Mouse (Mus musculus) granulocyte monocyte progenitor cell, adult 5-6 weeks (primary cell): ENCODE results near the gene Abcg8. TPM values are rescaled to one million over a fixed set of nuclear protein-coding genes. Genes with fewer than 3 reads are reported as not detected.

Source experiments
- ATAC-seq: replicated peaks from 2 replicates; pipeline ENCODE4 v1.8.0; 2016; ENCODE audit warnings: mild to moderate bottlenecking, moderate TSS enrichment, inconsistent platforms; ENCODE audit not compliant: poor library complexity, severe bottlenecking
- total RNA-seq, 2 experiments: library from RNA; stranded (forward) in 1 of 2; stranded (reverse) in 1 of 2; fragments of 200-712, 200-1000 nt in 1 of 2; fragments of >200 nt in 1 of 2; fragmentation: Nextera tagmentation in 1 of 2; gene quantifications; 2 replicates each; pipeline ENCODE4 v1.2.3; 2014 to 2017

Gene Abcg8
- total RNA-seq (2014; fragmentation: Nextera tagmentation) (not detected in 2 replicates), total RNA-seq (2017) (not detected in 2 replicates)

DNA sequence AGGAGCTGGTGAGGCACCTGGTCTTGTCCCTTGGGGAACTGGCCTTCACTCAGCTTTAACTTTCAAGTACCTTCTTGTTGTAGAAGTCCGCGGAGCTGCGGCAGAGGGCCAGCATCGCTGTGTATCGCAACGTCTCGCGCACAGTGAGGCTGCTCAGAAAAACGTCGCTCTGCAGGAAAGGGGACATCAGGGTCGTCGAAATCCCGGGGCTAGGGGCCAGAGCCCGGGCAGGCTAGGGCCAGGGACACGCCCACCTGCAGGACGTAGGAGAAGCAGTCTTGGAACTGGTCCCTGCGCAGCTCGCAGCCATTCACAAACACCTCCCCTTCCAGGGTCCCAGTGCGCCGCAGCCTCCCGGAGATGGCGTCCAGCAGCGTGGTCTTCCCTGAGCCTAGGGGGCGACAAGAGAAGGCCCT is at the start of gene Abcg8:
Abcg8 (plus strand) TSS at position 352 of the 416 bp plus-strand sequence.
- ATAC-seq, result peak; percentile 43

DNA sequence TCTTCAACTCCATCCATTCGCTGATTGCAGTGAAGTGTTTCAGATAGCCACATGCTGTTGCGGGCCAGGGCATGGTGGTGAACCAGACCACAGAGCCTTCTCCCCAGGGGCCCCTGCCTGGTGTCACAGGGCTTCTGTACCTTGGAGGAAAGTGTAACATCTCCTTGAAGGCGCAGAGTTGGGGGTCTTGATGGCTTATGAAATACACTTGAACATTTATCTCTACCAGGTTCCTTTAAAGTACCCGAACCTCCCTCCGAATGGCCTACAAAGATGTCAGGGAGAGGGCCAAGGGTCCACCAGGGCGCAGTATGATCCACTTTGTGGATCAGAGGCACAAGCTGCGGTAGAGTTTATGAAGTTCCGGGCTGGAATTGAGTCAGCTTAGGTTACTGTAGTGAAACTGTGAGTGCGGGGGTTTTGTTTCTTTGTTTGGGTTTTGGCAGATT is 49.2 kb upstream of the Abcg8 start:
- no peak for ATAC-seq

DNA sequence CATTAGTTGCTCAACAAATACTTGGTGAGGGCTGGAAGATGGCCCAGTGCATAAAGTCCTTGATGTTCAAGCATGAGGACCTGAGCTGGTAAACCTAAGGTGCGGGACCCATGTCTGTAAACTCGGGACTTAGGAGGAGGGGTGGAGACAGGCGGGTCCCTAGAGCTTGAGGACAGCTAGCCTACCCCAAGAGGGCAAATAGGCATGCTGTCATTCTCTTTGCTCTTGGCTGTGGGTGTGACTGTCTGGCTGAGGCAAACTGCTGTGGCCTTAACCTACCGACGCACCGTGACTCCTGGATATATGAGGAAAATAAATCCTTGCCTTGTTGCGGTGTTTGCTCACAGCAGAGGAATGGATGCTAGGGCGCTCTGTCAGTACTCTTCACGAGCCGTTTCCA is 48.4 kb upstream of the Abcg8 start:
- ATAC-seq, result no peak

DNA sequence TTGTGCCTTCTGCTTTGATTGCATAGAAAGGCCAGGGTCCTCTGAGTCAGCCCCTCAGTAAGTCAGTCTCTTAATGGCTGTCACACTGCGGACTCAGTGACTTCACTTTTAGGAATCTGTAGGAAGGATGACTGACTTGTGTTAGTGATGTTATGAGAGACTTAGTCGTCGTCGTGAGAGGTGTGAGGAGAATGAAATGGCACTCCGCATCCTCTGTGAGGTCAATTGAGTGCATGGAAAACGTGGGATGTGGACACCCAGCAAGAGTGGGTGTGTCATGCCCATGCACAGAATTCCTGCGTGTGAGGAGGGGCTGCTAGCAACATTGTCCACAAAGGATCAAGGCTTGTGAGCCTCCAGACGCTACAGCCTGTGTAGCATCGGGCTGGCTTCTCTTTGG is 47.5 kb upstream of the Abcg8 start:
- ATAC-seq, result no peak

DNA sequence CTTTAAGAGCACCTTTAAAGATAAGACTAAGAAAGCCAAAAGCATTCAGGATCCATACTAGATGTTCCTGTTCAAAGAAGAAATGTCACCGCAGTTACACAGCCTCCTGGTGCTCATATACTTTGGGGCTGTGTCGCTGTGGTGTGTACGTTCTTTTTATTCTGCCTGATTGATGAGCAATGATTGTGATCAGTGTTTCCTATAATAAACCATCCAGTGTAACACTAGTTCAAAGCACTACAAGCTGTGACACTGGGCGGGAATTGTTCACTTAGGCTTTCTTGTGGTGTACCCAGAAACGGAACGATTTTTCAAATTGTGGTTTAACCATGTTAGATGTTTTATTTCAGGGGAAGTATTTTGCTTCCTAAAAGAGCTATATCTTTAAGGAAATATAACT is 44.3 kb upstream of the Abcg8 start:
- no peak for ATAC-seq

DNA sequence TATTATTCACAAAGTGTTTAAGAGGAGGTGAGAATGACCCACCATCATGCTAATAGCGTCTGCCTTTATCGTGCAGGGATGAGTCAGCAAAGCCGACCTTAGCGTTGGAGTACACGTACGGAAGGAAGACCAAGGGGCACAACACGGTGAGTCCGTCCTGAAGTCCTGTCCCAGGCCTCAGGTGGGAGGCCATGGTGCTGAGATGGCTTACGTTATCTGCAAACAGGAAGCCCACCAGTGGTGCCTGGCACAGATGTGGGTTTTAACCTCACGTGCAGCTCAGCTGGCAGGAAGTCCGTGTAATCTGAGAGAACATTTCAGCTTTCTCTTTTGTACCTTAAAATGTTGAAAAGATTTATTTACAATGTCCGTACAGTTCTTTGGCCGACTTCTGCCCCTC is 42.7 kb upstream of the Abcg8 start:
- ATAC-seq, result peak; percentile 57

DNA sequence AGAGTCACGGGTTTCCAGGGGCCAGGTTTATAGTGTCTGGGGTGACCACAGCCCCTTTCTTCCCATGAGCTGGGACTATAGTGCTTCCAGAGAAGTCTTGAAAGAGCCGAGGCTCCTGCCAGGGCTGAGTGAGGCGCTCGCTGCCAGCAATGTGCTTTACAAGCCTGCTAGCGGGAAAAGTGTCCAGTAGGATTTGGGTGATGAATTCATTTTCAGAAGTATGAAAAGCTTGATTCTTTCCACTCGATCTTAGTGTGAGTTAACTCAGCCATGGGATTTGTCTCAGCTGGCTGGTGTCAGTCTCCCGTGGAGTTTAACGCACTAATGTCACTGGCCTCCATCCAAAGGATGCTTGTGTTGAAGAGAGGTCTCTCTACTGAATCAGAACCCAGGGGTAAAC is 39.8 kb upstream of the Abcg8 start:
- no peak for ATAC-seq

DNA sequence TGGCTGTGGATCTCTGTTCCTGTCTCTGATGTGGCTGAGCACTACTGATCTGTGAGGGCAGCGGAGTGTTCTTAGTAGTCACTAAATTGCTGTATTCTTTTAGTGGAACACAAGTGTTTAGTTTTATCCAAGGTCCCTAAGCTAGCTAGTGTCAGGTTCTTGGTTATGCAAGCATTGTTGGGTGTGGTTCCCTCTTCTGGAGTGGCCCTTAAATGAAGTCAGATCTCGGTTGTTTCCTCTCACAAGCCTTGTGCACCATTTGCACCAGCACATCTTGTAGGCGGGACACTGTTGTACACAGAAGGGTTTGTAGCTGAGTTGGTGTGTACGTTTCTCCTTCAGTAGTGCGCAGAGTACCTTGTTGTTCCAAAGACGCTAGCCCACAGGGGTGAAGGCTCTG is 38.1 kb upstream of the Abcg8 start:
- peak; percentile 54 for ATAC-seq

DNA sequence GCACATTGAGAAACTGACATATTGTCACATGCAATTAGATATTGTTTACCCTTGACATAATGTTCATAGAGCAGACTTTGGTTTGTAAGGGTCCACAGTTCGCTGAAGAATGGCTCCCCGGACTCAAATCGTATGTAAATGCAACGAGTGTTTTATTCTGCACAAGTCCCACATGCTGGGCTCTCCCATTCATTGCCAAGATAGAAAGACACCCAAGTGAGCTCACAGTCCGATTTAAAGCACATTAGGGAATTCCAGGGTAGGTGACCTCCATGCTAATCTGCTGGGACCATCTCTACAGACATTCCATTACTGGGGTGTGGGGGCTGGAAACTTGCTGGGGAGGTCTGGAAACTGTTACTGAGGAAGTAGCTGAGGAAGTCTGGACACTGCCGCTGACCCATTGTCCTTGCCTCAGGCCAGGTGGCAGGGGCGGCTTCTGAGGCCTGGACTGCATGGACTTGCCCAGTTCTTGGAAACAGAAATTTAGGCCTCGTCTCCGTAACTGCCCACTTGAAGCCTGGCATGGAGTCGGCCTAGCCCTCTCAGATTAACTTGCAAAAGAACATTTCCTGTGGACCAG is 36.2 kb upstream of the Abcg8 start:
- no peak for ATAC-seq

DNA sequence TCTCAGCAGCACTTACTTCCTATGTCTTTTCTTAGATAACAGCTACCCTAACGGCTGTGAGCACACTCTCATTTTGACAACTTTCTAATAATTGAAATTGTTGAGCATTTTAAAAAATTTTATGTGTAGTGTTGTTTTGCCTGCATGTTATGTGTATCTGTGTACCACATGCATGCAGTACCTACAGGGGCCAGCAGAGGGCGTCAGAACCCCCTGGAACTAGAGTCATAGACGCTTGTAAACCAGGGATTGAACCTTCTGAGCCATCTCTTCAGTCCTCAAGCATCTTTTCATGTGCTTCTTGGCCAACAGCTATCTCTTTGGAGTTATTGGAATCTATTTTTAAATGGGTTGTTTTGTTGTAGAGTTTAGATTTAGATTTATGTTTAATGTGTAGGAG is 34.2 kb upstream of the Abcg8 start:
- ATAC-seq, result peak; percentile 55; the same call in 1 of the 2 replicates

DNA sequence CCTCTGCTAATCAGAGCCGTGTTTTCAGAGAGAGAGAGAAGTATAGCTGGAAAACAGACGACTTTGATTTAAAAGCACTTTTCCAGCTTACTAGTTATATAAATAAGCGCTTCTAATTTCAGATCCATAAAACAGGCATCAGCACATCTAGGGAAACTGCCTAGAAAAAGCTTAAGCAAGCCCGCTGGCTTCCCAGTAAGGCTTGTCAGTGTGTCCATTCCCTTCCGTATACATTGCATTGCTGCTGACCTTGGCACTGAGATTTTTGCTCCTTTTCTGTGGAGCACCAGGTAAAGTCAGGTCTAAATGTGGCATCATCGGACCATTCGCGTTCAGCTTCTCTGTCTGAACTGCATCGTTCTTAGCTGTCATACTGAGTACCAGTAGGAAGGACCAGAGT is 33.8 kb upstream of the Abcg8 start:
- no peak for ATAC-seq

DNA sequence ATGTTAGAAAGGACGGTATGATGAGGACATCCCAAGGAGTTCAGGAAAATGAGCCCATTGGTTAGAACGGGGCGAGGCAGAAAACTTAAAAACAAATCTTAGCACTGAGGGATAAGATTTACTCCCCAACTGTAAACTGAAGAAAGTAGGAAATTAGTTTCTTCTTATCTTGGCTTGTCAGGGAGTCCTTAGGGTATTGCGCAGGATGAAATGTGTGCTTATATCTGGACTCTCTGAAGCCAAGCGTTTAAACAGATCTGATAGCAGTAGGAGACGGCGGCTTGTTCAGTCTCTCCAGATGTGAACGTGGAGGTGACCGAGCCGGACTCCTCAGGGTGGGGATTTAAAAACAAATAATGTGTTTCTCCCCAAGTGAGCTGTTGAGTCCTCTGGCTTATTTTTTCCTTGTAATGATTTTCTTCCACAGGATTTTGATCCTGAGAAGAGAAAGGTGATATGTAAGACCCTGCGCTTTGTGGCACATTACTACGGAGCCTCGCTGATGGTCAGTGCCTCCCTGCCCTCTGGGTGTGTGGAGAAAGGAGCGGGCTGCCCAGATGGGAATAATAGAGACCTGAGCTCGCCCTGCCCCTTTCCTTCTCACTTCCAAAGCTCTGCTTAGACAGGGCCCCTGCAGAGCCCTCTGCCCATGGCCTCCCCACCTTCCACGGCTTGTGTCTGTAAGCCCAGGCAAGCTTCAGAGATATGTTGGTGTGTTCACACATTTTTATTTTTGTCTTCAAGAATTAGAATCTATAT is 31.6 kb upstream of the Abcg8 start:
- ATAC-seq, result no peak

DNA sequence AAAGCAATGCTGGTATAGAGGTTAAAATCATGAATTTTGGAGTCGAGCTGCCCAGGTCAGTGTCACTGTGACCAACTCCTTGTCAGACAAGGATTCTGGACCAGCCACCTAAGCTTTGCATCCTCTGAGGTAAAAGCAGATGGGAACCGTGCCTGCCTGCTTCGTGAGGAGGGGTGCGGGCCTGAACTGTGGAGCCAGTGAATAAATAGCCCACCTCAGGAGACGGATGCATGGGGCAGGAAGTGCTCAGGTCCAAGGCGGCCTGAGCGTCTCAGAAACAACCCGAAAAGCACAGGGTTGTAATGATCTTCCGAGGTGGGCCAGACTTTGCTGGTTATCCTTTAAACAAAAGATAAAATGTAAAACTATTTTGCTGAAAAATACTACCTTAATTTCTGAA is 31.0 kb upstream of the Abcg8 start:
- no peak for ATAC-seq

DNA sequence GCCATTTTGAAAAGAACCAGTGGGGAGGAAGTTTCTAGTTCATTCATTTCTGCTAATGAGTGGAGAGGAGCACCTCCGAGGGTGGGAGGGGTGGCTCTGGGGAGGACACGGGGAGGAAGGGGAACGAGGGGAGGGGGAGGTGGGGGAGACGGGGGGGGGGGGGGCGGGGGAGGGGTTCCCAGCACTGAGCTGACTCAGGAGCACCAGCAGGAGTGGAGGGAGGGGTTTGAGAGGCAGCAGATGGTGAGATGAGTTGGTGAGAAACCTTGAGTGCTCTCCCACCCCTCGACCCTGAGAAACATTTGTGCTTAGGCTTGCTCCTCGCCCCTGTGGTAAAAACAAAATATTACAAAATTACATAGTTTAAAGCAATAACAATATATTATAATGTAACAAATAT is 30.2 kb upstream of the Abcg8 start:
- no peak for ATAC-seq

DNA sequence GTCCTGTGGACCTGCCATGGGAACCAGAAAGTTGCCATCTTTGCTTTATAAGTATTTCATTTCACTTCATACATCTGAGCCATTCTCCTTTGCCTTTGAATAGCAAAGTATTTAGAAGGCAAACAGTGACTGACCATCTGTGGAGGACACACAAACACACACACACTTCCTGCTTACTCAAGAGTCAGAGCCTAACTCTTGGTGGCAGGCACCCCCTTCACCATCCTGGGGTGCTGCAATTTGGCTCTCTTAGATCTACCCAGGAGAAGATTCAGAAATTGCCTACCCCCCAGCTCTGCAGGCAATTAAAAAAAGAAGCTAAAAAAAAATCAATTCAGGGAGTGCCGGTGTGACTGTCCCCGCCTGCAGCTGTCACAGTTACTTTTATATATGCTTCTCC is 29.6 kb upstream of the Abcg8 start:
- ATAC-seq, result peak; percentile 57

DNA sequence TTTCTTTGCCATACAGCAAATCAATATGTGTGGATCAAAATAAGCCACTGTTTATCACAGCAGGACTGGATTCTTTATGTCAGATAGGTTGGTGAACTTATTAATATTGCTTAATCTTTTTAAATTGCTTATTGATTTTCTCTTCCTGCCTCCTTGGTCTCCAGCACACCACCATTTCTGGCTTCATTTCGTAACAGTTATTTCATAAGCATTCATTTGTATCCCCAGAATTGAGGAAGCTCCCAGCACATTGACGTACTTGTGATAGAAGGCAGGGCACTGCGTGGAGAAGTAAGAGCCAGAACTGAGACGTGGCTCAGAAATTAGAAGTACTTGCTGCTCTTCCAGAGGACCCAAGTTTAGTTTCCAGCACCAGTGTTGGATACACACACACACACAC is 28.5 kb upstream of the Abcg8 start:
- peak; percentile 95 for ATAC-seq

DNA sequence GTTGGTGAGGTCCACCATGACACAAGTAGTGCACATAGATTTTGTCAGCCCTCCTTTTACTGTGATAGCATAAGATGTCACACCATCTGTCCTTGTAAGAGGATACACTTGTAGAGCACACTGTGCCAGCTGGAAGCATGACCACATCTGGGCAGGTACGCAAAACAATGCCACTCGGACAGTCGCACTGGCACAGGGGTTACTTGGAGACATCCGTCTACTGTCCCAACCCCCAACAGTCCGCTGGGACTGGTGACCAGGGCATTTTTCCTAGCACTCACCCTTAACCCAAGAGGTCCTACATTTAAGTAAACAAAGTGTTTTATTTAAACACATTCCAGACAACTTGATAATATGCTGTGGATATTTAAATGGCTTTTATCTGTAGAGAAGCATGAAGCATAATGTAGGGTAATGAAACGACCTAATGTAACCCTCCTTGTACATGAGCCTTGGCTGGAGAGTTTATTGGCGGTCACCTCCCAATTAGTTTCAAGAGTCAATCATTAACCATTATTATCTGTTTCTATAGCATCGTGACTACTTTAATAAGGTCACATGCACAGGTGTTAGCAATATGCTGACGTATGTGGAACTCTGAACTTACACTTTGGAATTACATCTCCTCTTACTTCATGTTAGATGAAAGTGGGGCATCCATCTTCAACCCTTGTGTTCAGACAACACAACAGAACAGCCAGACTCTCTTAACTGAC is 25.6 kb upstream of the Abcg8 start:
- no peak for ATAC-seq

DNA sequence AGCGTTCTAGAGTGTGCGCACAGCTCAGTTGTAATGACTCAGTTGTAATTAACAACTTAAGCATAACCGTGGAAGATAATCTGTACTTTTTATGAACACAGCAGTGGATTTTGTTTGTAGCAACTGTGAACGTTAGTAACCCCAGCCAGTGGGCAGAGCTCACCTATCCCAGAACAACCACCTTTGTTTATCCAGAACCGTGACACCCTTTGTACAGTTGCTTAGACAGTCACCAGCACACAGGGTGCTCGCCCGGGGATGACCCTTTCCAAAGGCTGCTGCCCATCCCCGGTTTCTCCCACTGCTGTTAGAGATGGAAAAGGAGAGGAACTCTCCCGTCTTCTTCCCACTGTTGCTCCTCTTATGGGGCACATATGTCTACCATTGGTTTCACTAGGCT is 22.6 kb upstream of the Abcg8 start:
- no peak for ATAC-seq

DNA sequence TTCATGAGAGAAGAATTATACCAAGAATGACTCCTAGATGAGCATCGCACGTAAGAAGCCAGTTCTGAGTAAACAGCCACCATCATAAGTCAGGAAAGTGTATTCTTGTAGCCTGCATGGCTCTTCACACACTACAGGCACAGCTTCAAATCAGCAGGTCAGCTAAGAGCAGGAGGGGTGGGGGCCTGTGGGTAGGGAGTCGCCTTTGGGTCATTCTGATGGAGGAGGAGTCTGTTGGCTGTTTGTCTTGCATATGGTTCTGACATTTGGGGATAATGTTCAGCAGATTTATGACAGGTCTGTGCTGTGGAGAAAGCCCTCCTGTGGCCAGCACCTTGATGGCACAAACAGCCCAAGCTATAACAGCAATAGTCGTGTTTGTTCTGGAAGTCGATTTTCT is 19.9 kb upstream of the Abcg8 start:
- no peak for ATAC-seq

DNA sequence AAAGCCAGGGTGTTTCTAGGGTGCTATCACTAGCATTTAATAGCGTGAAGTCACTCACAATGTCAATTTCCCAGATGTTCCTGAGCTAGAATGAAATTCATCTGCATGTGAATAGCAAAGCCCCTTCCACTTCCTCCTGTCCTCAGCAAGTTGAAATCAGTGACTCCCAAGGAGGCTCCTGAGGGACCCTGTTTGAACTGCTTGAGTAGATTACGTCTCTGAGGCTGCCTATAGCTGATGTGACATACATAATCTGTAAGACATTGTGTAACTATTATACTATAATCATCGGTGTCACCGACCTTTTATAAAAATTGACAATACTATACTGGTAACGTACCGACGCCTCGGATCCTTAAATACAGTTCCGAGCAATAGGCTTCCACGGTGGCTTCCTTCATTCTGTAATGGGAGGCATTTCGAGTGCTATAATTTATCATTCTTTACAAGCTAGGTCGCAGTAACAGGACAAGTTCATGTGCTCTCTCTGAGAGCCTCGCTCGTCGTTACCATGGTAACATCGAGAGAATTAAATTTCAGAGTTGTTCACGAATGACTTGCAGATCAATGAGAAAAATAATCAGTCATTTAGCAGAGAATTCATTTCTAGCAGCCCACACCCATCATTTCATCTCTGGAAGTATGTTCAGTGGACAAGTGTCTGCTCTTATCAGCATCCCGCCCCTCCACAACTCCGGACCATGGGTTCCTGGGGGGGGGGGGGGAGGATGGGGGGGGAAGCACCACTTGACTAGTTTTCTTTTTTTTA is 19.3 kb upstream of the Abcg8 start:
- no peak for ATAC-seq

DNA sequence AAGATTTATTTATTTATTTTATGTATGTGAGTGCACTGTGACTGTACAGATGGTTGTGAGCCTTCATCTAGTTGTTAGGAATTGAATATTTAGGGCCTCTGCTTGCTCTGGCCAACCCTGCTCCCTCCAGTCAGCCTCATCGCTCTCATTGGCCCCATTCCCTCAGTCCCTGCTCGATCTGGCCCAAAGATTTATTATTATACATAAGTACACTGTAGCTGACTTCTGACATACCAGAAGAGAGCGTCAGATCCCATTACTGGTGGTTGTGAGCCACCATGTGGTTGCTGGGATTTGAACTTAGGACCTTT is 18.7 kb upstream of the Abcg8 start:
- no peak for ATAC-seq
